Mouse (Mus musculus) heart, adult 8-10 months (tissue): Measurements from ENCODE around the gene Mroh2a. TPM values are rescaled to one million over a fixed set of nuclear protein-coding genes. Genes with fewer than 3 reads are reported as not detected.

Source experiments
- DNase-seq: peaks from one replicate; pipeline ENCODE4 v3.0.0; 2022; ENCODE audit warnings: low spot score
- total RNA-seq, 4 experiments: library from RNA; stranded (reverse); gene quantifications; 2 replicates each; pipeline ENCODE4 v1.2.4; 2022

Gene Mroh2a
- under 1 TPM in 1 of 4 experiments, not detected in 3; 0.35 TPM for total RNA-seq

DNA sequence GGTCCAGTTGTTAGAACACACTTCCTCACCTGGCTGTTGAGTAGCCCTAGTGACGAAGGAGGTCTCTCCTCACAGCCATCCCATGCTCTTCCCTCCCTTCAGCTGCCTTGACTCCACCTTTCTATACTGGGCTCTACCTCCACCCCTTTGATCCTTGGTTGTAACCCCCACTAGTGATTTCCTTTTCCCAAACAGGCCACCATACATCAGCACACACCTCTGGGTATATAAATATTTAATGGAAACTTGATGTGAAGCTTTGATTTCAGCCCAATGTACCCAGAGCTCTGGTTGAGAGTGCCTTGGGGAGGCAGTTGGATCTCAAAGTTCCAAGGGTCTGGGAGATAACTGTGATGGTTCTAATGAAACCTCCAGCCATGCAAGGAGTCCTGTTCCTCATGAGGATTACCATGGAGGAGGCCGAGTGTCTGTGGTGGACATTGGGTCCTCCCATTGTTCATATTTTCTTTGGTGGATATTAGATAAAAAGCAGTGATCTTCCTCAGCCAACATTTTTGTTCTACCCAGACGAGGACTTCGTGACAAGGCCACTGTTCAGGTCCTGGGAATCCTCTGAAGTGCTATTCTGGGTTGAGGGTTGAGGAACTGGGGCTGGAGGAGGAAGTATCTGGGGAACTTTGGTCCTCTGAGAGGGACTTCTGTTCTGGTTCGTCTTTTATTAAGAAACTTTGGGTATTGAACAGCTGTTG, at the start of gene Mroh2a:
Mroh2a (plus strand) TSS at position 317 of the 710 bp plus-strand sequence.
- DNase-seq = peak; percentile 60

DNA sequence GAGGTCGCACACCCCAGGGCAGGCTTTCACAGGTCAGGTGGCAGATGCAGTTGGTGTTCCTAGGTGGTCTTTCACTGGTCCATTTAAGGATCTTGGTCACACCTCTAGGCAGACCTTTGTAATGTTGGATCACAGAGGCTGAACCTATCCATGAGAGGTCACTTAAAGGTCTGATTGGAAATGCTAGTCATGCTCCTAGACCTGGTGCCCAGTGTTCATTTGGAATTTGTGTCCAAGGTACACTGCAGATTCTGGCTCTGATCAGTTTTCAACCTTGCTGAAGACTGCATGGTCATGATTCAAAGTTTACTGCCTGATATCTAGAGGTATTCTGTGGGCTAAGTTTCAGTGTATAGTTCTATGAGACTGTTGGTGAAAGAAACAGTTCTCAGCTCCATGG, 47.1 kb upstream of the Mroh2a start:
- DNase-seq = no peak

DNA sequence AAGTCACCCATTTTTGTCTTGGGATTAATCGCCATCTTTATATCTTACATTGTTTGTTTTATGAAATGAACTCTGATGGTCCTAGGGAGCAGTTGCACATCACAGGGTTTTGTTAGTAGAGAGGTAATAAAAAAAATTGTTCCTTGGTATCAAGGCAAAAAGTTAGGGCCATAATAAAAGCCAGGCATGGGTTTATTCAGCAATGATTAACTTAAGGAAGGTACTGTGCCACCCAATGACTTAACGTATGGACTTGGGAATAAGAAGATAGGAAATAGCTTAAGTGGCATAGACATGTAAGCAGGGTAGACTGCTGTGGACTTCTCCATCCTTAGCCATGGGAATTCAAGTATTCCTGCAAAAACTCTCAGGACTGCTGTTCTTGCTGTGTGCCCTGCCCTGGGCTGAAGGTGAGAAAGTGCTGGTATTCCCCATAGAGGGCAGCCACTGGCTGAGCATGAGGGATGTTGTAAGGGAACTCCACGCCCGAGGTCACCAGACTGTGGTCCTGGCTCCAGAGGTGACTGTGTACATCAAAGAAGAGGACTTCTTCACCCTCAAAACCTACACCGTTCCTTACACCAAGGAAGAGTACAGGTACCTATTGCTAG, 40.4 kb upstream of the Mroh2a start:
- no peak for DNase-seq

DNA sequence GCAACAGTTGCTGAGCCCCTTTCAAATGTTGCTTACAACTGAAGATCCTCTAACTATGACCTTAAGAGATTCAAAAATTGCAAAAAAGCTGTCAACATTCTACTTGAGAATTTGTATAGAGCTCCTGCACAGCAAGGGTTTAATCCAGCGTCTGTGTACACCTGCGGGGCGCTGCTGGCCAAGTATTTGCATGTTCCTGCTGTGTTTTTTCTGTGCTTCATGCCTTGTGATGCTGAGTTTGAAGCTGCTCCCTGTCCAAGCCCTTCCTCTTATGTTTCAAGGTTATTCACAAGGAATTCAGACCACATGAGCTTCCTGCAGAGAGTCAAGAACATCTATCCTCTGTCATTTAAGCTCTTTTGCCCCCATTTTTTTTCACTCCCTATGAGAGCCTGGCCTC, 34.6 kb upstream of the Mroh2a start:
- DNase-seq = no peak

DNA sequence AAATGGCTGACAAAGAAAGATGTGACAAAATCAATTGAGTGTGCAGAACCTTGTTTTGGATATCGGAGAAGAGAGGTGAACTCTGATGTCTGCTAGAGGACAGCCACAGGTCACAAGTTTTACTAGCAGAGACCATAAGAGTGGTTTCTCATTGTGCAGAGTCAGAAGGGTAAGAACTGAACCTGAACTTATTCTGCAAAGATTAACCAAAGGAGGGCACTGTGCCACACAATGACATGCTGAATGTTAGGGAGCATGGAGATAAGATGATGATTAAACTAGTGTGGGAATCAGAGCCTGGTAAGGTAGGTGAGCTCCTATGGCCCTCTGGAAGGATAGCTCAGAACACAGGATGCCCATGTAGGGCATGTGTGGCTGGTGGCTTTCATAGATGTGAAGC, 31.1 kb upstream of the Mroh2a start:
- no peak for DNase-seq

DNA sequence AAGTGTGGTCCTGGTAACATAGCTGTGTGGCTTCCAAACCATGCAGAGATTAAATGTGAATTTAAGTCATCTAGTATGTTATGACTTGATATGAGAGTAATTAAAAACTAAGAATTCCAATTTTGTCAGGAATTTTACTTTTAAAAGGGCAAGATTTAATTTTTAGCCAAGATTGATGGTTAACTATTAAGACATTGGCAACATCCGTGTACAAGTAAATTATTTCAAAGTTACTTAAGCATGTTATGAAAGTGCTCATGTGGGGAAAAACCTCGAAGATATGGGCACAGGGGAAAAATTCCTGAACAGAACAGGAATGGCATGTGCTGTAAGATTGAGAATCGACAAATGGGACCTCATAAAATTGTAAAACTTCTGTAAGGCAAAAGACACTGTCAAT, 29.3 kb upstream of the Mroh2a start:
- DNase-seq = no peak

DNA sequence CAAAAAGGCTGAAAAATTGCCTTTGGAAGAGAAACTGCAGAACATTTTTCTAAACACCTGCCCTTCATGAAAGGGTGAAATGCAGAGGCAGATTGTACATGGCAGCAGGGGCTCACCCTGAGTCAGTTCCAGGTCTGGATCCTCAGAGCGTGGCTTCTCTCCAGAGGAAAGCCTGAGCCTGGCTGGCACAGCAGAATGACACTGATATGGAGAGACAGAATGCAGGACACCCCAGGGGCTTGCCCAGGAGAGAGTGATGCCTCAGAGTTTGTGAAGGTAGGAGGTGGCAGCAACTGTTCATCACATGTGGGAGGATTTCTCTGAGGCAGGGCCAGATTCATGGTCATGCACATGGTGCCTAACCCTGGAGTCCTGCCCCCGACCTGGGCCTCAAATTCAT, 26.8 kb upstream of the Mroh2a start:
- DNase-seq = no peak

DNA sequence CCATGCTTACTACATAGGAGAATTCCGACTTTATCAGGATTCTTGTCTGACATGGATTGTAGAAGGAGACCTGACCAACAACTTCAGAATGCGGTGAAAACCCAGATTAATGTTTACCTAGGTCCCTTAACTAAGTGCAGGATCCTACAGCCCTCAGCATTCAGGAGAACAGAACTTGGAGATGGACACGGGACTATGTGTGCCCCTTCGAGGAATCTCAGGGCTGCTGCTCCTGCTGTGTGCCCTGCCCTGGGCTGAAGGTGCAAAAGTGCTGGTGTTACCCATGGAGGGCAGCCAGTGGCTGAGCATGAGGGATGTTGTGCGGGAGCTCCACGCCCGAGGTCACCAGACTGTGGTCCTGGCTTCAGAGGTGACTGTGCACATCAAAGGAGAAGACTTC, 26.3 kb upstream of the Mroh2a start, which contains the start of gene Ugt1a2:
Ugt1a2 (plus strand) TSS at position 146 of the 400 bp plus-strand sequence.
- DNase-seq = no peak

DNA sequence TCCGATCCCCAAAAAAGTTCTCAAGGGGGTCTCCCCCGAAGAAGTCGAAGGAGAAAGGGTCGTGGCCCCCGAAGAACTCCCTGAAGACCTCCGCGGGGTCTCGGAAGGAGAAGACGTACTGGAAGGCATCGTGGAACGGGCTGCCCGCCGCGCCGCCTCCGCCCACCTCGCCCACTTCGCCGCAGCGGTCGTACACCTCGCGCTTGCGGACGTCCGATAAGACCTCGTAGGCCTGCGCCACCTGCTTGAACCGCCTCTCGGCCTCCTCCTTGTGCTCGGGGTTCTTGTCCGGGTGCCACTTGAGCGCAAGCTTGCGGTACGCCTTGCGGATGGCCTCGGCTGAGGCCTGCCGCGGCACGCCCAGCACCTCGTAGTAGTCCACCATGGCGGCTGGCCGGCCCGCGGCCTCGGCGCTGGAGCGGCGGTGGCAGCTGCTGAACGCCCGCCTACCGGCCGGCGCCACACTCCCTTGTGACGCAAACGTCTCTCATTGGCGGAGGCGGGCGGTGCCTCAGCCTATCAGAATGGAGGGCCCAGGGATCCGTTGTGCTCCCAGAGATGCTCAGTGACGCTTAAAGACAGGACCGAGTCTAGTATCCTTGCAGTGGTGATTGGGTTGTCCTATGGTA, 21.4 kb upstream of the Mroh2a start, which contains the start of gene Dnajb3:
Dnajb3 (minus strand) TSS at position 489 of the 629 bp plus-strand sequence.
- no peak for DNase-seq

DNA sequence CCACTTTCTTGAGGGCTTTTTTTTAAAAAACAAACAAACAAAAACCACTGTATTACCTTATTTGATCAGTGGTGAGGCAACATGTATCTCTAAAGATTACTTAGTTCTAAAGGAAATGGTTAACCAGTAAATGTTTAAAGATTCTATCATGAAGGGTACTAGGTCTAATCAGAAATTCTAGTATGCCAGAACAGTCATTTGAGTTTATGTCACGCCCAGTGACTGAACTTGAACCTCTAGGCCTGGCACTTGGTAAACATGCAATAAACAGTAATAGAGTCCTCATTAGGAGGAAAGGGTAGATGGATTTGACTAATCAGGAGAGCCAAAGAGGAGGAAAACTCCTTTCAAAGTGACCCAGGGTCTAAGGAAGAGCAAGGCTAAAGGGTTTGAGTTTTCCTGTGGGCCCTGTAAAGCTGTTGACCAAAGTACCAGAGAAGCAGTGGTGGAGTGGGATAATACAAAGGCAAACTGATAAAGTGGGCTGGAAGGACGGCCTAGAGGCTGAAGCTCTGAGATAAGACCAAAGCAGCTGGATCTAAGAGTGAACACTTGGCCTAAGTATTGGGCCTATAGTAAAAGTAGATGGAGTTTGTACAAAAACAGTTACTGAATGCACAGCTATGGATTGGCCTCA, 19.8 kb upstream of the Mroh2a start:
- no peak for DNase-seq

DNA sequence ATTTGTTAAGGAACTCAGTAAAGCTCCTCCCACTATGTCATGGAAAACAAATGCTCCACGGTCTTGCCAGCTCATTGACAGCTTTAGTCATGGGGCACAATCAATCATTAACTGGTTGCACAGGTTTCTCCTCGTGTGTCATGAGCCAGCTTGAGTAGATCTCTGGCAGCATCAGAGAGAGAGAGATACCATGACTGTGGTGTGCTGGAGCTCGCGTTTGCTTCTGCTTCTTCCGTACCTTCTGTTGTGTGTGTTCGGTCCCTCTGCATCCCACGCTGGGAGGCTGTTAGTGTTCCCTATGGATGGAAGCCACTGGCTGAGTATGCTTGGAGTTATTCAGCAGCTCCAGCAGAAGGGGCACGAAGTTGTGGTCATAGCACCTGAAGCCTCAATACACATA, 15.0 kb upstream of the Mroh2a start, which contains the start of gene Ugt1a1:
Ugt1a1 (plus strand) TSS at position 148 of the 400 bp plus-strand sequence.
- DNase-seq = no peak

DNA sequence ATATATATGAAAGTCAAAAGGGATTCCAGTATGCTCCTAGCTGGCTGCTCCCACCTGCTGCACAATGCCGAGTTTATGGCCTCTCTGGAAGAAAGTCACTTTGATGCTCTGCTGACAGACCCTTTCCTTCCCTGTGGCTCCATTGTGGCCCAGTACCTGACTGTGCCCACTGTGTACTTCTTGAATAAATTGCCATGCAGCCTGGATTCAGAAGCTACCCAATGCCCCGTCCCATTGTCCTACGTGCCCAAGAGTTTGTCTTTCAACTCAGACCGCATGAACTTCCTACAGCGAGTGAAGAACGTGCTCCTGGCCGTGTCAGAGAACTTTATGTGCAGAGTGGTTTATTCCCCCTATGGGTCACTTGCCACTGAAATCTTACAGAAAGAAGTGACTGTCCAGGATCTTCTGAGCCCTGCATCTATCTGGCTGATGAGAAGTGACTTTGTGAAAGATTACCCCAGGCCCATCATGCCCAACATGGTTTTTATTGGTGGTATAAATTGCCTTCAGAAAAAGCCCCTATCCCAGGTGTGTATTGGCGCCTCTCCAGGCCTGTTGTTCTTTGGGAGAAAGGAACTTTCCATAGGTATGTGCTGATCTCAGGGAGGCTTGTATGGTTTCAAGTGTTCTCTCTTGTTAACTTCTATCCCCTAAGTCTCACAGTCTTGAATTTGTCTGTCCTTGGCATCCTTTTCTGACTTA, 14.3 kb upstream of the Mroh2a start:
- DNase-seq = peak; percentile 5

DNA sequence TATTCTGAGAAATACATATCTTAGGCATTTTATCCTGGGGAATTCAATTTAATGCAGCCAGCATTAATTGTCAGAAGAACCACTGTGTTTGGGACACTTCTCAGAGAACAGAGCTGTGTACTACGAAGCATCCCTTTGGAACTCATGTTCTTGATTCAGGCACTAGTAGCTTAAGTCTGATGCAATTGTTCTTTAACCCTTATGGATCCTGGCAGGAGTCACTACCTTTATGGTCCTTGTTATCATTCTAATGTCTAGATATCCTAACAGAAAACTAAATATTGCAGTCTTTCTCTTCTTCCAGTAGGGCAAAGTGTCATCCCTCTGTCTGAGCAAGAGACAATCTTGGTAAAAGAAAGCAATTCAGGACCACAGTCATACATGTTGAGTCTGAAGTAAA, 13.7 kb upstream of the Mroh2a start:
- DNase-seq = no peak

DNA sequence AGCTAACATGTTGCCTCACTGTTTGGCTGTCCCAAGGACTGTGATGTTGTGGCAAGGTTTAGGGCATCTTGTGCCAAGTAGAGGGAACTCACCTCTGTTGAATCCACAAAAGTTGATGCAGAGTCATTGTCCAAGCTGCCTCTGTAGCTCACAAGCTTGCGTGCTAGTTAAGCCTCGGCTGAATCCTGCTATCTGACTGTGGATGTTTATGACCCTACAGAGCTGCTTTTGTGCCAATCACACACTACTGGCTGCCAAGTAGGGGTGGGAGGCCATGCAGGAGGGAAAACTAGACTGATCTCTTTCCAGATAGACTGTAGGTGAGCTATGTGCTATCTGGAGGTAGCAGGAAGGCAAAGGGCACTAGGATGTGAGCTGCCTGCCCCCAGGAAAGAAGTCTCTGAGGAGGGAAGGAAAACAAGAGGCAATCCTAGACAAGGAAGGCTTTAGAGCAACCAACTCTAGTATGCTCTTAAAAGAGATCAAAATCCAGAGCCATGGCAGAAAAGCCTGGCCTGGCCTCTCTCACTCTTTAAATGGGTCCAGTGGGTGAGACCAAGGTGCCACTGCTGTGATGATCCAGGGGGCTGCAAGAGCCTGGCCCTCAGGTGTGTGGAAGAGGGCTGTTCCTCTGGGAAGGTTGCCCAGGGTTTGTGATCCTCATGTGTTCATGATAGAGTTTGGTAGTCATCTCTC, 12.9 kb upstream of the Mroh2a start:
- peak; percentile 9 for DNase-seq

DNA sequence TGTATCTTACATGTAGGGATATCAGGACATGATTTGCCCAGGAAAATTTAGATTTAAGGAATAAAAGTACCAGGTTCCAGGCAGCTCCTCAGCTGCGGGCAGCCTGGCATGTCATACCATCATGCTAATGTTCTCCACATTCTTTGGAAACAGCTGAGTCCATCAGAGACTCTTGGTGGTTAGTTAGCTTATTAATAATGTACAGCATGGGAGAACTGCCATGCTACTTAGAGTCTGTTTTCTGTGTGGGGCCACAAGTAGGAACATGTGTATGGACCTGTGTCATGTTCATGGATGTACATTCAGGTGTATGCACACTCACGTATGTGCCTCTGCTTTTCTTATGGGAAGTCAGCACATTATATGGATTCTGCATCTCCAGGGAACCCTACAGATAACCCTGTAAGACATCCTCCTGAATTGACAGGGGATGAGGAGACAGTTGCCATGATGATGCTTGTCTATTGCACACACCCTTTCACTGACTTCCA, 12.3 kb upstream of the Mroh2a start:
- DNase-seq = peak; percentile 9

DNA sequence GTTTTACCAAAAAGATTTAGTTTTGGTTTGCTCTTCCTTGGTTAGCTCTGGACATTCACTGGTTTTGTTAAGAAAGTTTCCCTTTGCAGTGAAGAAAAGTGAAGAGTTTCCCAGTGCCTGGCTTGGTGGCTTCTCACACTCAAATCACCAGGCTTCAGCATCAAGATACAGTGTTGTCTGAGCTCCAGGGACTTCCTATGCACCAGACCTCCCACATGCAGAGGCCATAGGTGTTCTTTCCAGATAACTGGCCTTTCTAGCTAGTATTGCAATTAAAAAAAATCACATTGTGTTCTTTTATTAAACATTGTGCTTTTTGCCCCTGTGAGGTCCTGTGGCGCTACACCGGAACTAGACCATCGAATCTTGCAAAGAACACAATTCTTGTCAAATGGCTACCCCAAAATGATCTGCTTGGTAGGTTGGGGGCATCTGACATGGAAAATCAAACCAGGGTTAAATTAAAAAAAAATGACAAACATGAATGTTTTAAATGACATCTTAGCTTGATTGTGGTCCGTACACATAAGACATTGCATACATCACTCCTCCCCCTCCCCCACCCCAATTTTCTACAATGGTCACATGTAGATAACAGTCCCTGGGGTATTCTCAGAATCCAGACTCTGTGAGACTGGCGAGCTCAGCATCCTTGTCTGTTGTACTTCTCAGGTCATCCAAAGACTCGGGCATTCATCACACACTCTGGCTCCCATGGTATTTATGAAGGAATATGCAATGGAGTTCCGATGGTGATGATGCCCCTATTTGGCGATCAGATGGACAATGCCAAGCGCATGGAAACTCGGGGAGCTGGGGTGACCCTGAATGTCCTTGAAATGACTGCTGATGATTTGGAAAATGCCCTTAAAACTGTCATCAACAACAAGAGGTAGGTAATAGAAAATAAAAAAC, 11.1 kb upstream of the Mroh2a start:
- DNase-seq = peak; percentile 5

DNA sequence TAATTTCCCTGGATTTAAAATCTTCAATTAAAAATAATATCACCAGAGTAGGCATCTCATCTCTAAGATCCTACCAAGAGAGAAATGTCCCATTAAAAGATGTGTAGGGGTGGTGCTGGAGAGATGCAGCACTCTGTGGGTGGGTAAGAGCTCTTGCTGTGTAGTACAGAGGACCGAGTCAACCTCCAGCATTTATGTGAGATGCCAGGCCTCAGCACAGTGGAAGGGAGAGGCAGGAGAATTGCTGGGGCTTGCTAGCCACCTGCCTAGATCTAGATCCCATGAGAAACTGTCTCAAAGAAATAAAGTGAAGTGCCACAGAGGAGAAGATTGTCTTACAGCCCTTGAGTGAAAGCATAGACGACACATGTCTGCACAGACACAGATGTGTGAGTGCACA, 10.2 kb upstream of the Mroh2a start:
- no peak for DNase-seq

DNA sequence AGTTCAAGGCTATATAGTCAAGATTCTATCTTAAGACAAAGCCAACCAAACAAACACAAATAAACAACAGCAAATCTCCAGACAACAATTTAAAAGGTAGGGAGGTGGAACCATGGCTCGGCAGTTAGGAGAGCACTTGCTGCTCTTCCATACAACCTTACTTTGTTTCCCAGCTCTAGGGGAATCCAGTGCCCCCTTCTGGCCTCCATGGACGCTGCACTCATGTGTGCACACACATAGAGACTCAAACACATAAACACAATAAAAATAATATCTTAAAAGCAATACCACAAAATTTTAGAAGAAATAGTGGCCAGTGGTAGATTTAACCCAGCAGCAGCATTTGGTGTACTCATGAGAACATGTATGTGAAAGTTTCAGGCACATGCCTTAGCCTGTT, 9.6 kb upstream of the Mroh2a start:
- peak; percentile 4 for DNase-seq

DNA sequence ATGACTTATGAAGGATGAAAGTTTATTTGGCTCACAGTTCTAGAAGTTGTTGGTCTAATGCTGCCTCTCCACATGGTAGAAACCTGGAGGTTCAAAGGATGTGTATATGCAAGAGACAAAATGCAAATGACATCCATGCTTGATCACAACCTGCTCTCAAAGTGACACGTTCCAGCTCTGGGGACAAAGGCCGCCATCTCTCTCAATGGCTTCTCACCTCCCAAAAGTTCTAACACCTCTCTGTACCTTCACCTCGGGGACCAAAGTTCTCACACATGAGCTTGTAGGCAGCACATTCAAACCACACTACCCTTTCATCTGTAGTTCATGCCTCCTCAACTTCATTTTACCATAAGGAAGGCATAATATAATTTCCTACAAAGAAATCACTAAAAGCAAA, 9.2 kb upstream of the Mroh2a start:
- DNase-seq = peak; percentile 5

DNA sequence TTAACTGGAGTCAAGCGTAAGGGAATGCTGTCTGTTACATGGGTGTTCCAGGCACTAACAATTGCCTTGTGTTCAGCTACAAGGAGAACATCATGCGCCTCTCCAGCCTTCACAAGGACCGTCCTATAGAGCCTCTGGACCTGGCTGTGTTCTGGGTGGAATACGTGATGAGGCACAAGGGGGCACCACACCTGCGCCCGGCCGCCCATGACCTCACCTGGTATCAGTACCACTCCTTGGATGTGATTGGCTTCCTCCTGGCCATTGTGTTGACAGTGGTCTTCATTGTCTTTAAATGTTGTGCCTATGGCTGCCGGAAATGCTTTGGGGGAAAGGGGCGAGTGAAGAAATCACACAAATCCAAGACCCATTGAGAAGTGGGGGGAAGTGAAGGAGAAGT, 8.7 kb upstream of the Mroh2a start:
- peak; percentile 1 for DNase-seq
